ENCODE assay signal across 9 mouse cellular contexts in the genomic region with DNA sequence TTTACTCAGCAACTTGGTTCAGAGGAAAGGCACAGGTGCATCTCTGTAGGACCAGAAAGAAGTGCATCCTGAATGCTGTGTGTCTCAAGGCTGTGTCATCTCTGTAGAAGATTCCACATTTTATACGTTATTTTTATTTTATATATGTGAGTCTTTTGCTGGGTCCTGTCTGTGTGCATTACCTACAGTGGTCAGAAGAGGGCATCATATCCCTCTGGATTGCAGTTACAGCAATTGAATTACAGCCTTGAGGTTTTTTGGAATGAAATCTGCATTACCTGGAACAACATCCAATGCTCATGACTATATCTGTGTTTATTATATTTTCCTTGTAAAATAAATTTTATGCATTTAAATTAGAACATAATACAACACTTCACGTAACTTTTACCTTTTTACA. TPM values are rescaled to one million over a fixed set of nuclear protein-coding genes. Genes with fewer than 3 reads are reported as not detected.
DNase-seq lines count a peak whose midpoint lies in the region; ATAC-seq and TF ChIP-seq lines count a peak whose summit lies in the region.
"Not testable (repeated sequence)": the region's sequence is repeated elsewhere in the genome, so short reads cannot be mapped to it uniquely, and the experiment has no call there.
"Had no signal": no experiment of that assay in that cellular context is flagged by ENCODE, and none has a peak within 500 bp of the region (broad histone marks: within the 10 kb centered on the region; RNA-seq: fewer than 3 reads in every experiment).

No protein-coding gene starts in this region.

- not testable (repeated sequence) for H3K4me2 ChIP-seq in forebrain, embryonic 11.5 days (ENCODE audit: low read depth, low read length, severe bottlenecking); hindbrain, embryonic 11.5 days (replicated peaks; ENCODE audit: low read depth, low read length); liver, postnatal 0 days (ENCODE audit: low read depth, low read length)

- not testable (repeated sequence) for H3K36me3 ChIP-seq in forebrain, embryonic 11.5 days (ENCODE audit: control insufficient read depth, insufficient read depth, low read length); hindbrain, embryonic 11.5 days (ENCODE audit: control insufficient read depth, insufficient read depth, low read length); liver, postnatal 0 days (replicated peaks; ENCODE audit: insufficient read depth, low read length)

- H3K4me3 ChIP-seq in forebrain, embryonic 11.5 days (ENCODE audit: low read depth, low read length); hindbrain, embryonic 11.5 days (ENCODE audit: low read depth, low read length); liver, postnatal 0 days (ENCODE audit: low read depth, low read length): not testable (repeated sequence)

- not testable (repeated sequence) for H3K9me3 ChIP-seq in forebrain, embryonic 11.5 days (ENCODE audit: control insufficient read depth, low read length); hindbrain, embryonic 11.5 days (ENCODE audit: control insufficient read depth, low read length); liver, postnatal 0 days (ENCODE audit: low read length)

- peak; percentile 62 for TF ChIP-seq CTCF in liver, postnatal 0 days (IDR thresholded peaks at IDR 0.05; ENCODE audit: low read depth)

- not testable (repeated sequence) for ATAC-seq in forebrain, embryonic 11.5 days (replicated peaks; ENCODE audit: low FRiP score); hindbrain, embryonic 11.5 days (ENCODE audit: low FRiP score); liver, postnatal 0 days

- H3K27me3 ChIP-seq in forebrain, embryonic 11.5 days (ENCODE audit: control insufficient read depth, insufficient read depth, low read length); hindbrain, embryonic 11.5 days (ENCODE audit: control insufficient read depth, insufficient read depth, low read length); liver, postnatal 0 days (ENCODE audit: insufficient read depth, low read length): not testable (repeated sequence)

- H3K9ac ChIP-seq in forebrain, embryonic 11.5 days (ENCODE audit: low read length); hindbrain, embryonic 11.5 days (ENCODE audit: low read depth, low read length); liver, postnatal 0 days (replicated peaks): not testable (repeated sequence)

- not testable (repeated sequence) for H3K4me1 ChIP-seq in forebrain, embryonic 11.5 days (replicated peaks; ENCODE audit: control insufficient read depth, insufficient read depth, low read length); hindbrain, embryonic 11.5 days (replicated peaks; ENCODE audit: control insufficient read depth, insufficient read depth, low read length); liver, postnatal 0 days (ENCODE audit: insufficient read depth)

- TF ChIP-seq EP300 in liver, postnatal 0 days (IDR thresholded peaks at IDR 0.05; ENCODE audit: low read depth), result not testable (repeated sequence)

- WGBS in forebrain, embryonic 11.5 days, result 66% methylated on average over 2 of the region's 2 CpGs
- 64% methylated on average over 2 of the region's 2 CpGs for WGBS in hindbrain, embryonic 11.5 days
- WGBS in liver, postnatal 0 days (ENCODE audit: insufficient replicate concordance), result 60% methylated on average over 2 of the region's 2 CpGs

- not testable (repeated sequence) for H3K27ac ChIP-seq in forebrain, embryonic 11.5 days (ENCODE audit: low read depth, low read length); hindbrain, embryonic 11.5 days (ENCODE audit: low read depth, low read length); liver, postnatal 0 days (ENCODE audit: low read depth)

- peak; percentile 12 for DNase-seq in MN1 (ENCODE audit: low spot score)
- DNase-seq in c-Kit-positive CD71-positive TER-119-negative erythroid progenitor cells, embryonic 14.5 days (ENCODE audit: low read depth), result peak; percentile 29
- DNase-seq in forebrain, embryonic 11.5 days (ENCODE audit: low spot score), result peak; percentile 51
- peak; percentile 41 for DNase-seq in hindbrain, embryonic 11.5 days (ENCODE audit: low spot score)
- DNase-seq in layer of hippocampus, adult 9-10 months (ENCODE audit: low spot score), result peak; percentile 25
- peak; percentile 34 for DNase-seq in liver, postnatal 0 days
- peak; percentile 37 for DNase-seq in ovary, postnatal 14 days (ENCODE audit: low spot score)
- DNase-seq in thymus, postnatal 4 days, result peak; percentile 48

RNA-seq across cellular contexts. Expression of gene Platr25, which starts 3.3 kb away (rescaled TPM):
- polyA plus RNA-seq in forebrain, embryonic 11.5 days (2014; fragmentation: Nextera tagmentation; extraction: Ambion mirVana), result 31.7 and 36.2 TPM in 2 replicates
- 31.9 and 36.8 TPM in 2 replicates for polyA plus RNA-seq in hindbrain, embryonic 11.5 days (2014; fragmentation: Nextera tagmentation; extraction: Ambion mirVana)
- polyA plus RNA-seq in liver, postnatal 0 days (2015; fragmentation: Nextera tagmentation; extraction: Ambion mirVana), result 2.2 and 2.4 TPM in 2 replicates

RNA-seq across cellular contexts. Expression of gene Gm5141, which starts 21.8 kb away (rescaled TPM):
- 11.7 and 13.1 TPM in 2 replicates for polyA plus RNA-seq in forebrain, embryonic 11.5 days (2014; fragmentation: Nextera tagmentation; extraction: Ambion mirVana)
- polyA plus RNA-seq in hindbrain, embryonic 11.5 days (2014; fragmentation: Nextera tagmentation; extraction: Ambion mirVana), result 11.8 and 12.7 TPM in 2 replicates
- polyA plus RNA-seq in liver, postnatal 0 days (2015; fragmentation: Nextera tagmentation; extraction: Ambion mirVana), result 0.28 and 0.80 TPM in 2 replicates
- polyA plus RNA-seq: erythroblast, embryonic 14.5 days had no signal
